9 mouse cellular contexts compared by ENCODE assay signal in genomic region chr2:136711746-136712440, GRCm38 (mm10). TPM values are rescaled to one million over a fixed set of nuclear protein-coding genes. Genes with fewer than 3 reads are reported as not detected.
DNase-seq lines count a peak whose midpoint lies in the region; ATAC-seq lines count a peak whose summit lies in the region.
"Had no signal": no experiment of that assay in that cellular context is flagged by ENCODE, and none has a peak within 500 bp of the region (broad histone marks: within the 10 kb centered on the region; RNA-seq: fewer than 3 reads in every experiment).

No protein-coding gene starts in this region.

- peak overlapping the region; percentile 94 for H3K4me2 ChIP-seq in heart, embryonic 12.5 days
- H3K4me2 ChIP-seq in forebrain, embryonic 13.5 days: peak overlapping the region; percentile 78

- no peak overlapping the region for H3K27ac ChIP-seq in heart, embryonic 12.5 days (ENCODE audit: poor library complexity, severe bottlenecking)
- peak overlapping the region; percentile 31; the same call in 1 of the 2 replicates for H3K27ac ChIP-seq in forebrain, embryonic 13.5 days

- 5% methylated on average over 26 of the region's 28 CpGs for WGBS in heart, embryonic 12.5 days
- WGBS in forebrain, embryonic 13.5 days: 5% methylated on average over 22 of the region's 28 CpGs

- no peak for ATAC-seq in heart, embryonic 12.5 days (ENCODE audit: insufficient number of reproducible peaks, low FRiP score)
- 0 out of 2 replicates have a peak, but pooled peaks have one; percentile 14 for ATAC-seq in forebrain, embryonic 13.5 days
- no peak for ATAC-seq in CD4-positive, CD25-positive, alpha-beta regulatory T cell, adult 4 months

- H3K9me3 ChIP-seq in heart, embryonic 12.5 days (replicated peaks): no peaks in the 10 kb centered on the region
- H3K9me3 ChIP-seq in forebrain, embryonic 13.5 days (replicated peaks): no peaks in the 10 kb centered on the region

- H3K36me3 ChIP-seq in heart, embryonic 12.5 days: no peaks in the 10 kb centered on the region
- no peaks in the 10 kb centered on the region for H3K36me3 ChIP-seq in forebrain, embryonic 13.5 days (ENCODE audit: poor library complexity, severe bottlenecking)

- intact Hi-C loops in gastrocnemius, postnatal 36 days (cut with DNase I): loop anchor here (10.0 kb wide), 1 partner anchor 227 kb away; no protein-coding TSS in a partner anchor

- peak overlapping the region; percentile 43 for H3K4me3 ChIP-seq in heart, embryonic 12.5 days
- H3K4me3 ChIP-seq in forebrain, embryonic 13.5 days: peak overlapping the region; percentile 60
- H3K4me3 ChIP-seq: erythroblast, embryonic 14.5 days had no signal

- no peaks in the 10 kb centered on the region for H3K27me3 ChIP-seq in heart, embryonic 12.5 days (replicated peaks)
- 0 out of 2 replicates have a peak, but pooled peaks cover 3% of the 10 kb centered on the region for H3K27me3 ChIP-seq in forebrain, embryonic 13.5 days

- no peak for DNase-seq in heart, adult 9 months (ENCODE audit: low spot score in 2 of 2)
- DNase-seq in adrenal gland, postnatal 25 days: peak; percentile 9
- peak; percentile 40 to 41 for DNase-seq in layer of hippocampus, postnatal 10 days (ENCODE audit: low spot score in 2 of 2)
- peak; percentile 41 for DNase-seq in neural tube, embryonic 10.5 days (ENCODE audit: extremely low spot score, low spot score)
- DNase-seq in gastrocnemius, postnatal 36 days: no peak

- peaks cover 18% of the 10 kb centered on the region for H3K4me1 ChIP-seq in heart, embryonic 12.5 days (replicated peaks)
- peaks cover 19% of the 10 kb centered on the region; the same call in 1 of the 2 replicates for H3K4me1 ChIP-seq in forebrain, embryonic 13.5 days

- H3K9ac ChIP-seq in heart, embryonic 12.5 days: peak overlapping the region; percentile 61
- H3K9ac ChIP-seq in forebrain, embryonic 13.5 days: 0 out of 2 replicates have a peak overlapping the region, but pooled peaks have one; percentile 34

RNA-seq across cellular contexts. Expression of gene Snap25, which starts 1.4 kb away (rescaled TPM):
- 0.67 and 1.0 TPM in 2 replicates for polyA plus RNA-seq in heart, embryonic 12.5 days (2016; fragmentation: Nextera tagmentation; extraction: Ambion mirVana)
- total RNA-seq in adrenal gland, postnatal 25 days (2021): 26.9 and 35.6 TPM in 2 replicates
- 51.6 and 53.4 TPM in 2 replicates for polyA plus RNA-seq in forebrain, embryonic 13.5 days (2015; fragmentation: Nextera tagmentation; extraction: Ambion mirVana)
- 1,000 to 10,000 TPM; 1,087 to 1,219 TPM for total RNA-seq in layer of hippocampus, postnatal 10 days (2021)
- polyA plus RNA-seq in CD4-positive, CD25-positive, alpha-beta regulatory T cell, adult 4 months (2017; shearing (Covaris generic)): not detected
- total RNA-seq in gastrocnemius, postnatal 36 days (2021): not detected

Comparison
In these comparisons a context has a peak if more than half of its experiments do, and no peak if none do; other contexts are left out.
1. DNase-seq: peak in adrenal gland, postnatal 25 days (single experiment), layer of hippocampus, postnatal 10 days (2 of 2) and neural tube, embryonic 10.5 days (single experiment); none in heart, adult 9 months (0 of 2) and gastrocnemius, postnatal 36 days (0 of 2).
2. RNA of gene Snap25, which starts 1.4 kb away (total RNA-seq): 1,087 to 1,219 TPM in layer of hippocampus, postnatal 10 days and 26.9 to 35.6 TPM in adrenal gland, postnatal 25 days; not detected in gastrocnemius, postnatal 36 days; every median in the first group is over 10 times any median in the second.